Mouse (Mus musculus) thymus, postnatal 10 days (tissue): ENCODE data around the gene Frmd8.
"Not testable (repeated sequence)": the region's sequence is repeated elsewhere in the genome, so short reads cannot be mapped to it uniquely, and the experiment has no call there.

Source experiments
- DNase-seq, 2 experiments: peaks; one replicate each; pipeline ENCODE4 v3.0.0; 2021; ENCODE audit warnings: low spot score in 2 of 2

The Frmd8 gene

DNA sequence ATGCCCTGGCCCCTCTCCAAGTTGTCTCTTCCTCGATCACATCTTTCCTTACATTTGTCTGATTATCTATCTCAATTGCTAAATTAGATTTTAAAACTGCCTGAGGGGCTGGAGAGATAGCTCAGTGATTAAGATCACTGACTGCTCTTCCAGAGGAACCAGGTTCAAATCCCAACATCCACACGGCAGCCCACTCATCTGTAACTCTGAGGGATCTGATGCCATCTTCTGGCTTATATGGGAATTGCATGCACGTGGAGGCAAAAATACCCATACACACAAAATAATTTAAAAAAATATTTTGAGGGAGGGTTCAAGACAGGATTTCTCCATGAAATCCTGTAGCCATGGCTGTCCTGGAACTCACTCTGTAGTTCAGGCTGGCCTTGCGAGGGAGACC, 10.8 kb upstream of the Frmd8 start:
- DNase-seq = no peak

GRCm38 (mm10) chr19:5883935-5884334, 8.9 kb upstream of the Frmd8 start:
- no peak for DNase-seq

DNA sequence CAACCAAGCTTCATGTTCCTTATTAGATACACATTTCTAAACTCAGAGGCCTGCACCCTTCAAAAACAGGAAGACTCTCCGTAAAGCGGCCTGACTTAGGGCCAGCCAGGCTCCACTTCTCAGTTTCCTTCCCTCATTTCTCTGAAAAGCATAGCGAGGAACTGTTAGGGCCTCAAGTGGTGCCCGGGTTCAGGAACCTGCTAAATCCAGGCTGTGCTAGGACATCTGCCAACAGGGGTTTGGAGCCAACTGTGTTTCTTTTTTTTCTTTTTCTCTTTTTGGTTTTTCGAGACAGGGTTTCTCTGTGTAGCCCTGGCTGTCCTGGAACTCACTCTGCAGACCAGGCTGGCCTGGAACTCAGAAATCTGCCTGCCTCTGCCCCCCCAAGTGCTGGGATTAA, 7.0 kb upstream of the Frmd8 start:
- DNase-seq = not testable (repeated sequence)

GRCm38 (mm10) chr19:5881155-5881554, 6.1 kb upstream of the Frmd8 start:
- no peak for DNase-seq

- no peak for DNase-seq
These were observed 4.7 kb upstream of the Frmd8 start for GRCm38 (mm10) chr19:5879735-5880134.

DNA sequence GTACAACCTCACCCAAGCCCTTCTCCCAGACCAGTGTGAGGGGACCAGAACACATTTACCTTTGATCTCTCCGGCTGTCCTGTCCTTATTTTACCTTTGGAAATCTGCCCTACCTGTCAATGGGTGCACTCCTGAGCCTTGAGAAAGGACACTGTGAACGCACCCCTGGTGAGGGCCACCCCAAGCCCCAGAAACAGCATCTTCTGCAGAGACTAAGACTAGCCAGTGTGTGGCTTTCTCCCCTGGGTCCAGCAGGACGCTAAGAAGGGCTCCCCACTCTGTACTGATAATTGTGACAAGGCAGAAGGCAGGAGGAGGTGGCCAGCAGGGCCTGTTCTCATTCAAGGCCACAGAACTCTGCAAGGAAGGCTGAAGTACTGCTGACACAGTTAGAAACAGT, 3.8 kb upstream of the Frmd8 start:
- no peak for DNase-seq

GRCm38 (mm10) chr19:5878362-5878722, 3.3 kb upstream of the Frmd8 start:
- DNase-seq = no peak

- peak; percentile 65 to 77 for DNase-seq
These were observed 2.7 kb upstream of the Frmd8 start, which contains the start of gene Slc25a45 for GRCm38 (mm10) chr19:5877618-5878361. Slc25a45 (plus strand) TSS chr19:5877808.

DNA sequence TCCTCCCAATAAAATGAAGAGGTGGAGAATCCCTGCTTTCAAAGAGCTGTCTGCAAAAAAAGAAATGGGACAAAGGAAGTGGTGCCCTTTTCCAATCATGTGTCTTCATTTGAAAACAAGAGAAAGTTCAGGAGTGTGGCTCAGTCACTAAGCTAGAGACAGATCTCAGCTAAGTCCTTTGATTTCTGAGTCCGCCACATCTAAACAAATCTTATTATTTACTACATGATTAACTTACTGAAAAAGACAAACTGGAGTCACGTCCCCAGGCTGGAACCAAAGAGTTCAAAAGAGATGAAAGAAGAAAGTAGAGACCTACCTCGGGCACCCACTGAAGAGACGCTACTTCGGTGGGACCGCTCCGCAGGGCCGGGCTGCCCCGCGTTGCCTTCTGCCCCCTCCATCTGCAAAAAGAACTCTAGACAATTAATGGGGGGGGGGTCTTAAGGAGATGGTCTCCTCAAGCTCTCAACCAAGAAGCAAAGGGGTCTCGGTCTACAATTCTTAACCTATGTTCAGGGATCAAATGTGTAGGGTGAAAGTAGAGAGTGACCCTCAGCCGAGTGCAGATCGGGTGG, 594 bp downstream of the Frmd8 start:
- no peak for DNase-seq

- DNase-seq = no peak
These were observed 2.0 kb downstream of the Frmd8 start for GRCm38 (mm10) chr19:5872931-5873556.

DNA sequence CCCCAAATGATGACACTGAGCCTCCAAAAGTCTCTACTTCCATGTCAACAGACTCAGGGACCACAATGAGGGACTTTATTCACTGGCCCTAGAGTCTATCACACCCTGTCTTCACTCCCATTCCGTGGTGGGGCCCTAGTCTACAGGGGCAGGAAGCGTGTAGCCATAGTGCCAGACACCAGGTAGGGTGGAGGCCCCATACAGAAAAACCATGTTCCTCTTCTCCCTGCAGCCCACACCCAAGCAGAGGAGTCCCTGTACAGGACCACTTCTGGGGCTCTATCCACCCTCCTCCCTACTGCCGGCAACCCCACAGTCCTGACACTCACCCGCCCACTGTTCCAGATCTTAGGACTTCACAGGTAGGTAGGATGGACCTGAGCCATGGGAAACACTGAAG, 2.5 kb downstream of the Frmd8 start:
- peak in 1 of 2 experiments; percentile 44 for DNase-seq

DNA sequence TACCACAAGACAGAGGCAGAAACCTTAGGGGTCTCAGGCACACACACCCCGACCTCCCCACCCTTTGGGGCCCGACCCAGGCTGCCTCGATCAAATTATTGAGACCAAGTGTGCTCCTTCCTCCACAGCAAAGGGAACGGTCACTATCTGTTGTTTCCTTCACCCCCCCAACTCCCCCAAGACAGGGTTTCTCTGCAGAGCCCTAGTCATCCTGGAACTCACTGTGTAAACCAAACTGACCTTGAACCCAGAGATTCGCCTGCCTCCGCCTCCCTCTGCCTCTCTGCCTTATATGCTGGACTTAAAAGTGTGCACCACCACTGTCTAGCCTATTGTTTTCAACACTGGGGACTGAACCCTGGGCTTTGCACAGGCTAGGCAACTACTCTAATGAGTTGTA, 3.4 kb downstream of the Frmd8 start:
- DNase-seq = no peak

DNA sequence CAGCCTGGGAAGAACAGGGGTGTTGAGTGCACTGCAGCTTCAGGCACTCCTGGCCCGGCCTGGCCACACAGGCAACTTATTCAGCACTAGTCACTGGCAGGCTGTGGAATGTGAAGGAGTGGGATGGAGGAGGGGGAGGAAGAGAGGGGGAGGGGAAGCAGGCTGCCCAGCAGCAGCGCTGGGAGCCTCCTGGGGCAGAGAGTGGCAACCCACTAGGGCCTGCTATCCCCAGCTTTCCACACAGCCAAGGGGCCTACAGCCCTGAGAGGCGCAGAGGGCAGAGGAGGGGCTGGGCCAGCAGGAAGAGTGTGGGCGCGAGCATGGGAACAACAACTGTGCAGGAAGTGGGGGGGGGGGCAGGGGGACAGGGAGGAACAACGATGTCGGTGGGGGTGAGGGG, 3.8 kb downstream of the Frmd8 start:
- DNase-seq = peak; percentile 65

GRCm38 (mm10) chr19:5868096-5868495, 7.0 kb downstream of the Frmd8 start:
- no peak for DNase-seq

- no peak for DNase-seq
These were observed 10.2 kb downstream of the Frmd8 start for GRCm38 (mm10) chr19:5864710-5865398.

DNA sequence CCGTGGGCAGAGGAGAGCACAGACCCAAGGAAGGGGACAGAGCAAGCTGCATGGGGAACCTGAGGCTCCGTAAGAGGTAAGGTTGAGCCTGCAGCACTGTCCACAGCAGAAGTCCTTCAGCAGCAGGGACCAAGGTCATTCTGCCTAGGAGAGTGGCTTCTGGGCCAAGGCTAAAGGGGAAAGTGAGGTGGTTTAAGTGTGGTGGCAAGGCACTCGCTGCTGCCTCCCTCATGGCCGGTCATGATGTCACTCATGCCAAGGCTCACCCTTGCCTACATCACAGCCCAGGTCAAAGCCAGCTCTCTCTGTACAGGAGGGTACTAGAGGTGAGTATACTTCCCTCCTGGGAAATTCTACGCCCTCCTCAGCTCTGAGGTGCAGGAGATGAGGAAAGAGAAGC, 11.3 kb downstream of the Frmd8 start:
- DNase-seq = no peak

DNA sequence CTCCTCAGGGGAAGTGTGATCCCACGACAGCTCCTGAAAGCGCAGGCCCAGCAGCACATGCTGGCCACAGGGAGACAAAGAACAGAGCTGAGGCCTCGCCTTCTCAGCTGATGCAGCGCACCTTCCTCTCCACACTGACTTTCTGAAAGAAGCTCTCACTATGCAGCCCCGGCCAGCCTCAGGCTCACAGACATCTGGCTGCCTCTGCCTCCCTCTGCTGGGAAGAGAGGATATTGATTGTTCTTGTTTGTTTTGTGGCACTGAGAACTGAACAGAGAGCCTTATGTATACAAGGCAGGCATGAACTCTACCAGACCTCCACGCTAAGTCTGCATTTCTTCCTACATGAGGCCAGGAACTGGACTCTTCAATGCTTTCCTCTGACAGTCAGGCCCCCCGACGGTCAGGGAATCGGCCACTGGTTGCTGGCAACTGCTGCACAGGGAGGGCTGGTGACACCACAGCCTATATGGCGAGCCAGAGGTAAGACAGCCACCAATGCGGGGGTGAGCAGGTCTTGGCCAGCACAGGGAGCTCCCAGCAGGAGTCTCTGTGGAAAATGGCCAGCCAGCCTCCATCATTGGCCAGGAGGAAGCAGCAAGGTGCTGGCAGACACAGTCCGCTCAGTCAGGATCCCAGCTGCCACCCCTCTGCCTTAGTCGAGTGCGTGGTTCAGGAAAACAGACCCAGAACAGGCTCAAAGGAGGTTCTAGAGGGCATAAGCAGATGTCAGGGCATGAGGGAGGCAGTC, 12.6 kb downstream of the Frmd8 start:
- no peak for DNase-seq

DNA sequence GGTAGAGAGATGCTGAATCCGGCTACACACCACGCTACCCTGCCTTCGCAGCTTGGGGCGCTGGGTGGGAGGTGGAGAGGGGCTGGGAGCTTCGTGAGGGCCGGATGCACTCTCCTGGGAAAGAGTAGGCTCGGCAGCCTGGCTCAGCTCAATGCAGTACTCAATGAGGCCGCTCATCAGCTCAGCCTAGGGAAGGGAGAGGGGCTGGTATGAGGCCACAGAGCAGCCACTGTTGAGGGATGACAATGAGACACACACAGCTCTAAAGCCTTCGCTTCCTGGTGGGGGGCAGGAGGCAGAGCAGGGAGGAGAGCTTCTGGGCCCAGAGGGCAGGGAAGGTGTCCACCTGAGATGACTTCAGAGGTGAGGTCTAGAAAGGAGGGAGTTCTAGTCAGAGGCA, 18.5 kb downstream of the Frmd8 start:
- no peak for DNase-seq

DNA sequence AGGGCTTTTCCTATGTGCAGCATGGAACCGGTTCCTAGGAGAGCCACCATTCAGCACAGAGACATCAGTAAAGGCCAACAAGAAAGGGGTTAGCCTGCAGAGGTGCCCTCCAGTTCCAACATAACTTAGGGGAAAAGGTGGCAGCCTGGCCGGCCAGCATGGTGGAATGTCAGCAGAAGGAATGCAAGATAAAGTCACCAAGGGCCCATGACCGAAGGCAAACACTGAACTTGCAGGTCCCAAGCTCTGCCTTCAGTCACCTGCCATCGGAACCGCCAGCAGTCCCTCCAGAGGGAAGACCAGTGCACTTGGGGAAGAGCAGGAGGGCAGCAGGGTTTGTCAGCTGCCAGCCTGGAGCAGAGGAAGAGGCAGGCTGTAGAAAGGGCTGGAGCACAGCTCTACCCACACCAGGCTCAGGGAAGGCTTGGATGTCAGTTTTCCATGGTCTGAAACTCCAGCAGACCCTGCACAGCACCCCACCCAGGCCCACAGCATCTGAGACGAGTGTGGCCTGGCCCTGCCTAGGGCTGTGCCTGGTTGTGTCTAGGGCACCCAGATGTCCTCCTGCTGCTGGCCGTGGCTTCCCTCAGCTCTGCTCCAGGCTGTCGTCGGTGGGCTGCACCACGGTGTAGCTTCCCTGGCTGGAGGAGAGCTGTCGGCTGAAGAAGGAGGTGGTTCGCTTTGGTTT, 22.9 kb downstream of the Frmd8 start:
- no peak for DNase-seq

DNA sequence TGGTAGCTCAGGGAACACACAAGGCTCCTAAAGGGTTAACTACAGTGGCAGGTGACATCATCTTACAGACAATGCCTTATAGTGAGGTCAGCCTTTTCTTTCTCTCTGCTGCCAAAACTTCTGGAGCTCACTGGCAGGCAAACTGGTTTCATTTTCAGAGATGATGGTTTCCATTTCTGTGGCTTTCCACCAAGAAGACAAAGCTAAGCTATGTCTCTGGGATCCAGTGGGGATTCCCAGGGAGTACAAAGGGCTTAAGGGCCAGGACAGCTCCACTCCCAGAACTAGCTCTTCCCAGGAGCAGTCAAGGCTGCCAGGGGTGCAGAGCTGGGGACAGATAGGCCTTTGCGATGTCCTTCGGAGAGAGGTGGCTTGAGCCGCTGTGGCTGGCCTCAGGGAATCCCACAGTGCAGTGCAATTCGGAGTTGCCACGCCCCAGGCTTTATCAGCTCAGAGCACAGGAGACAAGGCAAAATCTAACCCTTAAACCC, 23.5 kb downstream of the Frmd8 start:
- no peak for DNase-seq

DNA sequence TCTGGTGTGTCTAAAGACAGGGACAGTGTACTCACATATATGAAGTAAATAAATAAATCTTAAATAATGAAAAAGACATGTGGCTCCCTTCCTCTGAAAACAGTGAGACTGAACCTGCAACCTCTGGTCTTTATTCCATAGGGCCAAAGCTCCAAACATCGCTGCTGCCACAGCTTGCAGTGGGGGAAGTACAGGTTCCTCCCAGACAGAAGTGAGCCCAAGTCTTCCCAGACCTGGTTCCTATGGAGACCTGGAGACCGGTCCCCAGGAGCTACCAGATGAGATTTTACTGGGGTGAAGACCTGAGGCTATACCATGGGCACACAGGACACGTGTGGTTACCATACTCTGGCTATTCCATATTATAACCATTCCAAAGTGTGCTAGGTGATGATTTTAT, 24.2 kb downstream of the Frmd8 start:
- no peak for DNase-seq
